Mouse (Mus musculus) spleen, adult 2 months (tissue): ENCODE results near the gene Tcte3.

Experiments used
- CTCF ChIP-seq: fragments of 200-500 bp; IDR thresholded peaks from 2 replicates; pipeline ENCODE4 v1.5.1; 2011; ENCODE audit warnings: mild to moderate bottlenecking, inconsistent platforms; ENCODE audit not compliant: insufficient read depth, insufficient read length, insufficient replicate concordance; ENCODE audit errors: extremely low read depth
- POLR2A ChIP-seq: fragments of 200-500 bp; IDR thresholded peaks from 2 replicates; pipeline ENCODE4 v1.6.1; 2011; ENCODE audit warnings: low read depth, low read length, inconsistent platforms

DNA sequence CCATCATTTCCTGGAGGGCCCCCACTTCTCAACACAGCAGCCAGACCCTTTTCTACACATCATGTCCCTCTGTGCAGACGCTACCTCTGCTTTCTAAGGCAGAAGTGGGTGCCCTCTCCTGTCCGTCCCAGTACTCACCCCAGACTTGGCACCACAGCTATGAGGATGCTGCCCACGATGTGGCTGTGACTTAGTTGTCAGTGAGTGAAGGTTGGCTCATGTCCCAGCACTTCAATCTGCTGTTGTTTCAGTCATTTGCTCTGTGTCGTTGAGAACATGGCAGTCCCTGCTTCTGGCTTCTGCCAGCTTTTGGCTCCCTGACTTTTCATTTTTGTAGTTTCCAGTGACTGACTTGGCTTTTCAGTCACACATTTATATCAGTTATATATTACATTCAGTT lies 14.6 kb upstream of the Tcte3 start:
- TF ChIP-seq POLR2A = no peak
- no peak for TF ChIP-seq CTCF
